Mouse (Mus musculus) heart, embryonic 14.5 days (tissue): Measurements from ENCODE around the gene Ipo9. TPM values are rescaled to one million over a fixed set of nuclear protein-coding genes. Genes with fewer than 3 reads are reported as not detected.

Experiments used
- ATAC-seq: fragments of 200-750 bp; cut with Nextera tagmentation; 2 replicates; pipeline ENCODE4 v1.8.0; 2017; ENCODE audit warnings: low read depth, moderate TSS enrichment; ENCODE audit not compliant: insufficient number of reproducible peaks, insufficient read depth, low FRiP score
- H3K27ac ChIP-seq, 2 experiments: fragments of 200-500 bp in 1 of 2; fragments of 300-500 bp in 1 of 2; sonication (generic) in 1 of 2; replicated peaks in 1 of 2; 2 replicates each; pipeline ENCODE4 v1.5.1; 2012 to 2014; ENCODE audit warnings: low read depth in 2 of 2, low read length in 2 of 2, control low read depth in 1 of 2, mild to moderate bottlenecking in 1 of 2, mixed read lengths in 1 of 2; ENCODE audit not compliant: control insufficient read depth in 1 of 2, insufficient read depth in 1 of 2
- H3K27me3 ChIP-seq: fragments of 300-500 bp; sonication (generic); 2 replicates; pipeline ENCODE4 v1.6.1; 2014; ENCODE audit warnings: mild to moderate bottlenecking, low read length, control low read depth; ENCODE audit not compliant: control insufficient read depth, insufficient read depth
- H3K36me3 ChIP-seq: fragments of 300-500 bp; sonication (generic); 2 replicates; pipeline ENCODE4 v1.6.1; 2014; ENCODE audit warnings: mild to moderate bottlenecking, control low read depth, low read length, mixed read lengths; ENCODE audit not compliant: control insufficient read depth, insufficient read depth
- H3K4me1 ChIP-seq, 2 experiments: fragments of 200-500 bp in 1 of 2; fragments of 300-500 bp in 1 of 2; sonication (generic) in 1 of 2; 2 replicates each; pipeline ENCODE4 v1.6.1; 2012 to 2014; ENCODE audit warnings: low read length in 2 of 2, control low read depth in 1 of 2, mixed read lengths in 1 of 2; ENCODE audit not compliant: control insufficient read depth in 2 of 2, insufficient read depth in 2 of 2
- H3K4me2 ChIP-seq: fragments of 300-500 bp; sonication (generic); 2 replicates; pipeline ENCODE4 v1.6.1; 2014; ENCODE audit warnings: mild to moderate bottlenecking, low read length
- H3K4me3 ChIP-seq, 2 experiments: fragments of 200-500 bp in 1 of 2; fragments of 300-500 bp in 1 of 2; sonication (generic) in 1 of 2; 2 replicates each; pipeline ENCODE4 v1.5.1; 2012 to 2014; ENCODE audit warnings: low read length in 2 of 2, mild to moderate bottlenecking in 2 of 2, control low read depth in 1 of 2, low read depth in 1 of 2, moderate library complexity in 1 of 2; ENCODE audit not compliant: control insufficient read depth in 1 of 2, insufficient read depth in 1 of 2
- H3K9ac ChIP-seq: fragments of 300-500 bp; sonication (generic); 2 replicates; pipeline ENCODE4 v1.6.1; 2014; ENCODE audit warnings: mild to moderate bottlenecking, low read length
- H3K9me3 ChIP-seq: fragments of 300-500 bp; sonication (generic); 2 replicates; pipeline ENCODE4 v1.6.1; 2016; ENCODE audit warnings: low read length, control low read depth; ENCODE audit not compliant: control insufficient read depth
- WGBS: fragments of 180-500 bp; shearing (Covaris S2); extraction: QIAGEN DNeasy Blood & Tissue Kit; methylation state at CpG from one replicate; pipeline ENCODE4 v1.1.7; 2014; 5-methylcytosine and 5-hydroxymethylcytosine counted together
- polyA plus RNA-seq: library from polyadenylated mRNA; unstranded; fragments of >200 nt; fragmentation: Nextera tagmentation; extraction: Ambion mirVana; gene quantifications from 2 replicates; pipeline ENCODE4 v1.2.1, GENCODE M21; 2014

The Ipo9 gene
- polyA plus RNA-seq, 1 experiment from 2014 or later: 82.1 TPM

GRCm38 (mm10) chr1:135368245-135368644, 62.1 kb downstream of the Ipo9 start:
- Histone ChIP-seq H3K9me3 (no peaks in the 10 kb centered on the region), H3K4me2 (peak overlapping the region; percentile 94), H3K27ac (no peak overlapping the region), H3K4me1 (peaks cover 6 to 12% of the 10 kb centered on the region in 2 experiments; a peak in 2 of 4 replicates), H3K4me3 (peak overlapping the region; percentile 43 to 49), H3K36me3 (no peaks in the 10 kb centered on the region), H3K27me3 (peaks cover 5% of the 10 kb centered on the region; the same call in 1 of the 2 replicates), H3K9ac (peak overlapping the region; percentile 71)
- 1% methylated on average over 20 of the region's 20 CpGs for WGBS
- peak; percentile 47 for ATAC-seq

- no peak overlapping the region for H3K27ac ChIP-seq
- no peak overlapping the region for H3K4me3 ChIP-seq
- peaks cover 6 to 12% of the 10 kb centered on the region in 2 experiments; a peak in 2 of 4 replicates for H3K4me1 ChIP-seq
- no peaks in the 10 kb centered on the region for H3K36me3 ChIP-seq
- H3K27me3 ChIP-seq: peaks cover 5% of the 10 kb centered on the region; the same call in 1 of the 2 replicates
- H3K9ac ChIP-seq: no peak overlapping the region
- WGBS: 47% methylated on average over 8 of the region's 8 CpGs
- no peak for ATAC-seq
- H3K4me2 ChIP-seq: no peak overlapping the region
- H3K9me3 ChIP-seq: no peaks in the 10 kb centered on the region
These were observed 62.7 kb downstream of the Ipo9 start for GRCm38 (mm10) chr1:135367595-135367994.

GRCm38 (mm10) chr1:135367005-135367404, 63.3 kb downstream of the Ipo9 start:
- WGBS: 47% methylated on average over 7 of the region's 7 CpGs
- H3K27ac ChIP-seq: no peak overlapping the region
- peaks cover 5% of the 10 kb centered on the region; the same call in 1 of the 2 replicates for H3K27me3 ChIP-seq
- H3K4me3 ChIP-seq: no peak overlapping the region
- H3K9ac ChIP-seq: no peak overlapping the region
- H3K4me2 ChIP-seq: no peak overlapping the region
- H3K4me1 ChIP-seq: peaks cover 6 to 12% of the 10 kb centered on the region in 2 experiments; a peak in 2 of 4 replicates
- ATAC-seq: no peak
- no peaks in the 10 kb centered on the region; the same call in 1 of the 2 replicates for H3K9me3 ChIP-seq
- no peaks in the 10 kb centered on the region for H3K36me3 ChIP-seq

- Histone ChIP-seq H3K27me3 (peaks cover 5% of the 10 kb centered on the region; the same call in 1 of the 2 replicates), H3K4me2 (no peak overlapping the region), H3K9ac (no peak overlapping the region), H3K4me1 (peaks cover 6 to 12% of the 10 kb centered on the region in 2 experiments; a peak in 2 of 4 replicates), H3K27ac (no peak overlapping the region), H3K9me3 (no peaks in the 10 kb centered on the region; the same call in 1 of the 2 replicates), H3K4me3 (no peak overlapping the region), H3K36me3 (no peaks in the 10 kb centered on the region)
- ATAC-seq: no peak
These were observed 63.9 kb downstream of the Ipo9 start for GRCm38 (mm10) chr1:135366380-135366779.

- WGBS: 72% methylated on average over 8 of the region's 8 CpGs
- ATAC-seq: no peak
- Histone ChIP-seq H3K36me3 (no peaks in the 10 kb centered on the region), H3K9me3 (no peaks in the 10 kb centered on the region; the same call in 1 of the 2 replicates), H3K4me1 (peaks cover 7 to 10% of the 10 kb centered on the region in 2 experiments; a peak in 3 of 4 replicates), H3K4me3 (no peak overlapping the region), H3K27me3 (no peaks in the 10 kb centered on the region), H3K9ac (no peak overlapping the region), H3K4me2 (no peak overlapping the region), H3K27ac (no peak overlapping the region)
These were observed 66.9 kb downstream of the Ipo9 start for GRCm38 (mm10) chr1:135363446-135363845.

GRCm38 (mm10) chr1:135362115-135362514, 68.2 kb downstream of the Ipo9 start:
- no peak overlapping the region for H3K9ac ChIP-seq
- H3K36me3 ChIP-seq: no peaks in the 10 kb centered on the region
- no peak overlapping the region for H3K27ac ChIP-seq
- no peaks in the 10 kb centered on the region for H3K27me3 ChIP-seq
- H3K9me3 ChIP-seq: no peaks in the 10 kb centered on the region; the same call in 1 of the 2 replicates
- H3K4me2 ChIP-seq: no peak overlapping the region
- H3K4me1 ChIP-seq: peaks cover 9 to 18% of the 10 kb centered on the region in 2 experiments; a peak in 3 of 4 replicates
- H3K4me3 ChIP-seq: no peak overlapping the region
- no peak for ATAC-seq

- no peak overlapping the region for H3K4me2 ChIP-seq
- H3K27me3 ChIP-seq: no peaks in the 10 kb centered on the region
- no peak overlapping the region for H3K4me3 ChIP-seq
- no peak for ATAC-seq
- H3K9me3 ChIP-seq: no peaks in the 10 kb centered on the region; the same call in 1 of the 2 replicates
- H3K27ac ChIP-seq: no peak overlapping the region
- H3K36me3 ChIP-seq: no peaks in the 10 kb centered on the region
- peaks cover 4 to 13% of the 10 kb centered on the region in 2 experiments; a peak in 2 of 4 replicates for H3K4me1 ChIP-seq
- no peak overlapping the region for H3K9ac ChIP-seq
- WGBS: 85% methylated on average over 4 of the region's 4 CpGs
These were observed 68.8 kb downstream of the Ipo9 start for GRCm38 (mm10) chr1:135361491-135361890.

- H3K4me3 ChIP-seq: no peak overlapping the region
- H3K9ac ChIP-seq: no peak overlapping the region
- H3K9me3 ChIP-seq: no peaks in the 10 kb centered on the region; the same call in 1 of the 2 replicates
- peak; percentile 28; the same call in 1 of the 2 replicates for ATAC-seq
- H3K36me3 ChIP-seq: no peaks in the 10 kb centered on the region
- no peak overlapping the region for H3K27ac ChIP-seq
- WGBS: 40% methylated on average over 2 of the region's 2 CpGs
- no peaks in the 10 kb centered on the region for H3K27me3 ChIP-seq
- H3K4me2 ChIP-seq: no peak overlapping the region
- H3K4me1 ChIP-seq: peaks cover 4 to 13% of the 10 kb centered on the region in 2 experiments; a peak in 2 of 4 replicates
These were observed 71.2 kb downstream of the Ipo9 start for GRCm38 (mm10) chr1:135359071-135359470.
